ENCODE assay signal across 11 mouse cellular contexts in genomic region chr17:35833239-35833751, GRCm38 (mm10). TPM values are rescaled to one million over a fixed set of nuclear protein-coding genes. Genes with fewer than 3 reads are reported as not detected.
DNase-seq lines count a peak whose midpoint lies in the region; ATAC-seq lines count a peak whose summit lies in the region.
"Had no signal": no experiment of that assay in that cellular context is flagged by ENCODE, and none has a peak within 500 bp of the region (broad histone marks: within the 10 kb centered on the region; RNA-seq: fewer than 3 reads in every experiment).

No protein-coding gene starts in this region.

- peaks cover 50% of the 10 kb centered on the region for H3K4me1 ChIP-seq in heart, embryonic 13.5 days
- H3K4me1 ChIP-seq in limb, embryonic 15.5 days, result peaks cover 42% of the 10 kb centered on the region

- WGBS in heart, embryonic 13.5 days, result 22% methylated on average over 5 of the region's 5 CpGs
- 24% methylated on average over 5 of the region's 5 CpGs for WGBS in limb, embryonic 15.5 days

- no peaks in the 10 kb centered on the region for H3K27me3 ChIP-seq in heart, embryonic 13.5 days (replicated peaks)
- no peaks in the 10 kb centered on the region for H3K27me3 ChIP-seq in limb, embryonic 15.5 days

- H3K4me2 ChIP-seq in heart, embryonic 13.5 days, result no peak overlapping the region
- no peak overlapping the region for H3K4me2 ChIP-seq in limb, embryonic 15.5 days

- DNase-seq in heart, postnatal 14 days, result no peak
- DNase-seq in 3T3-L1 (ENCODE audit: low read depth, low spot score) (peak; percentile 72), NIH3T3 (ENCODE audit: low read depth) (peak; percentile 80)
- no peak for DNase-seq in T-cell, adult 2 months (ENCODE audit: low spot score)
- DNase-seq in frontal cortex, postnatal 36 days (ENCODE audit: low spot score in 2 of 2), result no peak
- DNase-seq: kidney, postnatal 14 days; thymus, postnatal 14 days had no signal

- no peak for ATAC-seq in heart, embryonic 13.5 days (ENCODE audit: extremely low read depth, insufficient number of reproducible peaks, low FRiP score, low TSS enrichment)
- ATAC-seq in limb, embryonic 15.5 days (ENCODE audit: insufficient number of reproducible peaks, low FRiP score, low TSS enrichment, low read depth), result no peak

- peaks cover 79% of the 10 kb centered on the region for H3K36me3 ChIP-seq in heart, embryonic 13.5 days
- peaks cover 61% of the 10 kb centered on the region for H3K36me3 ChIP-seq in limb, embryonic 15.5 days

- H3K9me3 ChIP-seq in heart, embryonic 13.5 days, result no peaks in the 10 kb centered on the region
- no peaks in the 10 kb centered on the region for H3K9me3 ChIP-seq in limb, embryonic 15.5 days
- H3K9me3 ChIP-seq: G1E; heart, embryonic 10.5 days had no signal

- peak overlapping the region; percentile 24; the same call in 1 of the 2 replicates for H3K9ac ChIP-seq in heart, embryonic 13.5 days
- no peak overlapping the region for H3K9ac ChIP-seq in limb, embryonic 15.5 days

- intact Hi-C loops in heart, postnatal 14 days (cut with DNase I), result loop anchor here (10.0 kb wide), 1 partner anchor 142 kb away; the partner anchor contains the start of gene Gnl1

- peak overlapping the region; percentile 1; the same call in 1 of the 2 replicates for H3K4me3 ChIP-seq in heart, embryonic 13.5 days
- no peak overlapping the region for H3K4me3 ChIP-seq in limb, embryonic 15.5 days

- peak overlapping the region; percentile 48 for H3K27ac ChIP-seq in heart, embryonic 13.5 days (replicated peaks)
- H3K27ac ChIP-seq in limb, embryonic 15.5 days, result peak overlapping the region; percentile 44; the same call in 1 of the 2 replicates
- H3K27ac ChIP-seq: heart, embryonic 10.5 days had no signal

RNA-seq across cellular contexts. Expression of gene Tubb5, which starts 4.8 kb away (rescaled TPM):
- polyA plus RNA-seq in heart, embryonic 13.5 days (2015; fragmentation: Nextera tagmentation; extraction: Ambion mirVana), result 741 and 743 TPM in 2 replicates
- 100 to 1,000 TPM; 134 to 183 TPM for total RNA-seq in heart, postnatal 14 days (2021)
- 811 and 833 TPM in 2 replicates for polyA plus RNA-seq in limb, embryonic 15.5 days (2015; fragmentation: Nextera tagmentation; extraction: Ambion mirVana)

RNA-seq across cellular contexts. Expression of gene Mdc1, which starts 8.0 kb away (rescaled TPM):
- polyA plus RNA-seq in heart, embryonic 13.5 days (2015; fragmentation: Nextera tagmentation; extraction: Ambion mirVana), result 17.7 and 18.4 TPM in 2 replicates
- total RNA-seq in heart, postnatal 14 days (2021), result 10 to 100 TPM; 12.9 to 13.5 TPM
- 13.0 and 15.0 TPM in 2 replicates for polyA plus RNA-seq in limb, embryonic 15.5 days (2015; fragmentation: Nextera tagmentation; extraction: Ambion mirVana)

RNA-seq across cellular contexts. Expression of gene Flot1, which starts 10.3 kb away (rescaled TPM):
- 81.1 and 99.0 TPM in 2 replicates for polyA plus RNA-seq in heart, embryonic 13.5 days (2015; fragmentation: Nextera tagmentation; extraction: Ambion mirVana)
- total RNA-seq in heart, postnatal 14 days (2021), result 100 to 1,000 TPM; 108 to 111 TPM
- polyA plus RNA-seq in limb, embryonic 15.5 days (2015; fragmentation: Nextera tagmentation; extraction: Ambion mirVana), result 60.2 and 70.9 TPM in 2 replicates

RNA-seq across cellular contexts. Expression of gene Ier3, which starts 11.8 kb away (rescaled TPM):
- 41.7 and 49.9 TPM in 2 replicates for polyA plus RNA-seq in heart, embryonic 13.5 days (2015; fragmentation: Nextera tagmentation; extraction: Ambion mirVana)
- total RNA-seq in heart, postnatal 14 days (2021), result 10 to 100 TPM; 23.9 to 27.8 TPM
- 23.2 and 27.5 TPM in 2 replicates for polyA plus RNA-seq in limb, embryonic 15.5 days (2015; fragmentation: Nextera tagmentation; extraction: Ambion mirVana)

RNA-seq across cellular contexts. Expression of gene Nrm, which starts 27.8 kb away (rescaled TPM):
- polyA plus RNA-seq in heart, embryonic 13.5 days (2015; fragmentation: Nextera tagmentation; extraction: Ambion mirVana), result 43.5 and 50.5 TPM in 2 replicates
- total RNA-seq in heart, postnatal 14 days (2021), result 1 to 10 TPM; 3.8 to 6.0 TPM
- polyA plus RNA-seq in limb, embryonic 15.5 days (2015; fragmentation: Nextera tagmentation; extraction: Ambion mirVana), result 55.5 and 59.0 TPM in 2 replicates

Comparison
In these comparisons a context has a peak if more than half of its experiments do, and no peak if none do; other contexts are left out.
1. DNase-seq: peak in 3T3-L1 (single experiment) and NIH3T3 (single experiment); none in heart, postnatal 14 days (0 of 2), T-cell, adult 2 months (single experiment) and frontal cortex, postnatal 36 days (0 of 2).